Comparison of ENCODE assay signal across 8 mouse cellular contexts in the genomic region with DNA sequence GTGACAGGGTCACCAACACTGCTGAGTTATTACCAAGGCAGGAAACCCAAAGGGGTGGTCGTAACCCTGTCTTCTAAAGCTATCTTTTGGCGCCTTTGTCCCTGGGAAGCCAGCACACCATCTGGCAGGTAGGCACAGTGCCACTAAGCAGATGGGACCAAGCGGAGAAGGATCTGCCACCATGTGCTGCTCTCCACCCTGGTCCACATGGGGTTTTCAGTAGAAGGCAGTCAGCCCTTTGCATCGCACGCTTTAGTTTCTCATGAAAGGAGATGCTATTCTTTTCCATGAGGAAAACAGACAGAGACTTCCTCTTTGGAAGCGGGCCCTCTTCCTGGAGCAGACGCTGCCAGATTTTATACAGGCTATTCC.
DNase-seq lines count a peak whose midpoint lies in the region; ATAC-seq lines count a peak whose summit lies in the region.

No protein-coding gene starts in this region.

- no peak overlapping the region for H3K9ac ChIP-seq in kidney, embryonic 14.5 days (ENCODE audit: low read depth, low read length)

- H3K27me3 ChIP-seq in kidney, embryonic 14.5 days (ENCODE audit: control insufficient read depth, insufficient read depth, low read length) = no peaks in the 10 kb centered on the region

- no peaks in the 10 kb centered on the region for H3K4me1 ChIP-seq in kidney, embryonic 14.5 days (ENCODE audit: control insufficient read depth, insufficient read depth, low read length)

- no peak for ATAC-seq in kidney, embryonic 14.5 days (ENCODE audit: low FRiP score, low TSS enrichment)

- WGBS in kidney, embryonic 14.5 days = 66% methylated on average over 7 of the region's 7 CpGs

- peak; percentile 41 for DNase-seq in kidney, postnatal 14 days
- DNase-seq in cerebellum, postnatal 36 days = peak; percentile 94 to 98
- DNase-seq in kidney, postnatal 36 days = peak; percentile 19 to 34
- DNase-seq in retina, postnatal 1 day = peak; percentile 73
- no peak for DNase-seq in embryo, embryonic 11 days
- no peak for DNase-seq in adrenal gland, postnatal 10 days
- DNase-seq in gastrocnemius, postnatal 14 days = no peak

- no peak overlapping the region for H3K4me2 ChIP-seq in kidney, embryonic 14.5 days (replicated peaks; ENCODE audit: low read depth, low read length)

- no peak overlapping the region for H3K4me3 ChIP-seq in kidney, embryonic 14.5 days (ENCODE audit: low read length)

- H3K36me3 ChIP-seq in kidney, embryonic 14.5 days (ENCODE audit: control insufficient read depth, insufficient read depth, low read length) = no peaks in the 10 kb centered on the region

- intact Hi-C loops in gastrocnemius, postnatal 14 days (cut with DNase I; ENCODE audit: low total_unique reads) = no loop called here

- H3K9me3 ChIP-seq in kidney, embryonic 14.5 days (ENCODE audit: control insufficient read depth, low read length) = no peaks in the 10 kb centered on the region

- no peak overlapping the region for H3K27ac ChIP-seq in kidney, embryonic 14.5 days (ENCODE audit: low read depth, low read length)

Comparison
In these comparisons a context has a peak if more than half of its experiments do, and no peak if none do; other contexts are left out.
1. DNase-seq: peak in kidney, postnatal 14 days (single experiment), cerebellum, postnatal 36 days (2 of 2), kidney, postnatal 36 days (2 of 2) and retina, postnatal 1 day (single experiment); none in embryo, embryonic 11 days (single experiment), adrenal gland, postnatal 10 days (single experiment) and gastrocnemius, postnatal 14 days (single experiment).